Mouse (Mus musculus): ENCODE measurements at regions not wholly inside any gene's neighbourhood (a gene's known extent, or its start where the extent isn't known, plus 50 kb on each side); places are given as distances from the start of the nearest gene placed in this dataset.

- H3K9me3 ChIP-seq (replicated peaks; ENCODE audit: insufficient read depth, low read length) = no peaks in the 10 kb centered on the region
- no peak for DNase-seq (ENCODE audit: low read depth, low spot score)
- no peak overlapping the region for H3K9ac ChIP-seq (ENCODE audit: control insufficient read depth, low read depth, low read length, poor library complexity, severe bottlenecking)
- H3K79me2 ChIP-seq (ENCODE audit: control insufficient read depth, insufficient read depth, low read length, poor library complexity) = no peaks in the 10 kb centered on the region
- H3K36me3 ChIP-seq (ENCODE audit: control insufficient read depth in 1 of 2, insufficient read depth in 2 of 2, low read length in 2 of 2) = no peaks in the 10 kb centered on the region
- H3K27me3 ChIP-seq (ENCODE audit: control insufficient read depth in 1 of 2, insufficient read depth in 2 of 2, low read length in 2 of 2) = no peaks in the 10 kb centered on the region
- TF ChIP-seq E2F4 (IDR thresholded peaks at IDR 0.05; ENCODE audit: borderline replicate concordance, low read depth, low read length) = no peak
- no peak for TF ChIP-seq SIN3A (IDR thresholded peaks at IDR 0.05; ENCODE audit: low read length)
- TF ChIP-seq UBTF (IDR thresholded peaks at IDR 0.05; ENCODE audit: borderline replicate concordance, insufficient read depth, low read depth, low read length) = no peak
- no peak for TF ChIP-seq GATA1 (IDR thresholded peaks at IDR 0.05; ENCODE audit: low read depth, low read length)
- TF ChIP-seq HCFC1 (IDR thresholded peaks at IDR 0.05; ENCODE audit: low read depth, low read length) = no peak
- no peak for TF ChIP-seq BHLHE40 (IDR thresholded peaks at IDR 0.05; ENCODE audit: borderline replicate concordance, low read depth, low read length)
- TF ChIP-seq TBP (IDR thresholded peaks at IDR 0.05; ENCODE audit: low read depth, low read length) = no peak
- TF ChIP-seq ZKSCAN1 (IDR thresholded peaks at IDR 0.05; ENCODE audit: low read depth, low read length) = no peak
- TF ChIP-seq ZC3H11A (IDR thresholded peaks at IDR 0.05; ENCODE audit: low read depth, low read length) = no peak
- no peak overlapping the region for H3K27ac ChIP-seq (ENCODE audit: control insufficient read depth, low read depth, low read length)
- H3K4me3 ChIP-seq (ENCODE audit: control insufficient read depth in 1 of 2, insufficient read depth in 1 of 2, low read depth in 2 of 2, low read length in 2 of 2) = no peak overlapping the region
- no peaks in the 10 kb centered on the region for H3K4me1 ChIP-seq (ENCODE audit: control insufficient read depth in 1 of 2, insufficient read depth in 2 of 2, low read length in 2 of 2)
Measured at GRCm38 (mm10) chr9:50188576-50189070, 156.1 kb downstream of the Rpl10-ps3 start.

- no peaks in the 10 kb centered on the region for H3K4me1 ChIP-seq (ENCODE audit: control insufficient read depth in 1 of 2, insufficient read depth in 2 of 2, low read length in 2 of 2)
- no peak overlapping the region for H3K4me3 ChIP-seq (ENCODE audit: control insufficient read depth in 1 of 2, insufficient read depth in 1 of 2, low read depth in 2 of 2, low read length in 2 of 2)
- H3K27ac ChIP-seq (ENCODE audit: control insufficient read depth, low read depth, low read length) = no peak overlapping the region
- no peak for TF ChIP-seq JUND (IDR thresholded peaks at IDR 0.05; ENCODE audit: low read depth, low read length)
- no peak for TF ChIP-seq SMC3 (IDR thresholded peaks at IDR 0.05; ENCODE audit: low read depth, low read length)
- no peak for TF ChIP-seq NELFE (IDR thresholded peaks at IDR 0.05; ENCODE audit: low read depth, low read length)
- TF ChIP-seq POLR2AphosphoS5 (IDR thresholded peaks at IDR 0.05; ENCODE audit: borderline replicate concordance, low read depth, low read length) = no peak
- TF ChIP-seq USF2 (IDR thresholded peaks at IDR 0.05; ENCODE audit: borderline replicate concordance in 1 of 2, insufficient read depth in 1 of 2, low read depth in 1 of 2, low read length in 2 of 2) = no peak
- no peak for TF ChIP-seq ZNF384 (IDR thresholded peaks at IDR 0.05; ENCODE audit: low read depth, low read length)
- no peak for TF ChIP-seq MAZ (IDR thresholded peaks at IDR 0.05; ENCODE audit: low read depth, low read length)
- TF ChIP-seq MXI1 (IDR thresholded peaks at IDR 0.05; ENCODE audit: low read depth, low read length) = no peak
- TF ChIP-seq CTCF (IDR thresholded peaks at IDR 0.05 in 2 of 3, conservative IDR thresholded peaks at IDR 0.05 in 1 of 3; ENCODE audit: control insufficient read depth in 1 of 3, insufficient read depth in 1 of 3, low read depth in 2 of 3, low read length in 3 of 3, poor library complexity in 1 of 3, severe bottlenecking in 1 of 3) = no peak
- TF ChIP-seq RAD21 (IDR thresholded peaks at IDR 0.05; ENCODE audit: low read depth, low read length) = no peak
- TF ChIP-seq NRF1 (IDR thresholded peaks at IDR 0.05; ENCODE audit: insufficient read depth, low read depth, low read length, poor library complexity, severe bottlenecking) = no peak
- TF ChIP-seq ETS1 (IDR thresholded peaks at IDR 0.05; ENCODE audit: low read depth, low read length) = no peak
- TF ChIP-seq MAFK (IDR thresholded peaks at IDR 0.05; ENCODE audit: borderline replicate concordance, low read depth, low read length) = no peak
- no peak for TF ChIP-seq ZKSCAN1 (IDR thresholded peaks at IDR 0.05; ENCODE audit: low read depth, low read length)
- no peak for TF ChIP-seq MEF2A (IDR thresholded peaks at IDR 0.05; ENCODE audit: extremely low read depth, insufficient replicate concordance, low read depth, low read length, poor library complexity, severe bottlenecking)
- H3K9ac ChIP-seq (ENCODE audit: control insufficient read depth, low read depth, low read length, poor library complexity, severe bottlenecking) = no peak overlapping the region
- H3K9me3 ChIP-seq (replicated peaks; ENCODE audit: insufficient read depth, low read length) = no peaks in the 10 kb centered on the region
- no peak for DNase-seq (ENCODE audit: low read depth, low spot score)
- no peaks in the 10 kb centered on the region for H3K36me3 ChIP-seq (ENCODE audit: control insufficient read depth in 1 of 2, insufficient read depth in 2 of 2, low read length in 2 of 2)
- no peaks in the 10 kb centered on the region for H3K79me2 ChIP-seq (ENCODE audit: control insufficient read depth, insufficient read depth, low read length, poor library complexity)
- no peaks in the 10 kb centered on the region for H3K27me3 ChIP-seq (ENCODE audit: control insufficient read depth in 1 of 2, insufficient read depth in 2 of 2, low read length in 2 of 2)
Measured at GRCm38 (mm10) chr9:50181360-50181759, 163.4 kb downstream of the Rpl10-ps3 start.

Data from MEL (cell line).